Mouse (Mus musculus): Measurements from ENCODE around the gene Cchcr1.

- TF ChIP-seq POLR2A (IDR thresholded peaks at IDR 0.05; ENCODE audit: borderline replicate concordance, extremely low read depth, insufficient read depth, insufficient read length, poor library complexity, severe bottlenecking) (no peak), CTCF (IDR thresholded peaks at IDR 0.05; ENCODE audit: borderline replicate concordance, extremely low read depth, insufficient read depth, insufficient read length) (no peak)
Measured at GRCm38 (mm10) chr17:35542761-35543411, 26.0 kb downstream of the Cchcr1 start.
